In the genomic region with DNA sequence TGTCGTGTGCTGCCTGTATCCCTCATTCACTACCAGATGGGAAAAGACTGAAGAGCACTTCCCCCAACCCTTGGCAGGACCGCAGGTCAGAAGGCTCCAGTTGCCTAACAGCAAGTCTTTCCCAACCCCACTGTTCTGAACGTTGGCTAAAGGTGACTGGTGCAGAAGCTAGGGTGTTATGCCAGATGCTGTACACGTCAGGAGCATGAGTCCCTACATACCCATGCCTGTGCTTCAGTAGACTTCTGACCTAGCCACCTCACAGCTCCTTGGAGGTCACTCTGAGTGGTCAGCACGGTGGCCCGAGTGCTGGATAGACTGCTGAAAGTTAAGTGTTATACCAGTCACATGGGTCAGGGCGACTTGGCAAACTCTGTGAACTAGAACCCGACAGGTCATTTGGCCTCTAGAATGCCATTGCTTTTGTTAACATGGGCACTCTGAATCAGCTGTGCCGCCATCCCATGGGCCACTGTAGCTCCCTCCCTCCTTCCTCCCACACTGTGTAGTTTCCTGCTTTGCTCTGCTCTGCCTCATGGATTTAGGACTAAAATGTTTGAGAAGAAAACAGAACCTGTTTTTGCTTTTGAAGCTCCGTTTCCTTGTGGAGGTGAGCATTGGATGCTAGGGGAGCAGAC, we compare ENCODE assay signal across 13 mouse cellular contexts. TPM values are rescaled to one million over a fixed set of nuclear protein-coding genes. Genes with fewer than 3 reads are reported as not detected.
A peak's percentile ranks its signal among the peaks of the same experiment; 100 is the strongest.
DNase-seq lines count a peak whose midpoint lies in the region; ATAC-seq and TF ChIP-seq lines count a peak whose summit lies in the region.
"Had no signal": no experiment of that assay in that cellular context is flagged by ENCODE, and none has a peak within 500 bp of the region (broad histone marks: within the 10 kb centered on the region; RNA-seq: fewer than 3 reads in every experiment).

No protein-coding gene starts in this region.

- TF ChIP-seq EP300 in liver, postnatal 0 days (IDR thresholded peaks at IDR 0.05; ENCODE audit: low read depth), result peak; percentile 55; the same call in 1 of the 2 replicates

- H3K4me2 ChIP-seq in liver, postnatal 0 days (ENCODE audit: low read depth, low read length), result no peak overlapping the region
- H3K4me2 ChIP-seq in hindbrain, embryonic 14.5 days (replicated peaks), result no peak overlapping the region
- H3K4me2 ChIP-seq: hindbrain, embryonic 12.5 days had no signal

- H3K27me3 ChIP-seq in liver, postnatal 0 days (ENCODE audit: insufficient read depth, low read length), result no peaks in the 10 kb centered on the region
- H3K27me3 ChIP-seq in hindbrain, embryonic 14.5 days (ENCODE audit: control insufficient read depth, insufficient read depth, low read length), result no peaks in the 10 kb centered on the region
- H3K27me3 ChIP-seq: hindbrain, embryonic 12.5 days had no signal

- H3K4me3 ChIP-seq in liver, postnatal 0 days (ENCODE audit: low read depth, low read length), result no peak overlapping the region
- no peak overlapping the region for H3K4me3 ChIP-seq in hindbrain, embryonic 14.5 days (replicated peaks; ENCODE audit: low read length)
- H3K4me3 ChIP-seq: erythroblast, embryonic 14.5 days; hindbrain, embryonic 12.5 days had no signal

- H3K36me3 ChIP-seq in liver, postnatal 0 days (replicated peaks; ENCODE audit: insufficient read depth, low read length), result no peaks in the 10 kb centered on the region; the same call in none of the 2 replicates
- H3K36me3 ChIP-seq in hindbrain, embryonic 14.5 days (replicated peaks; ENCODE audit: control insufficient read depth, insufficient read depth), result peaks cover 34% of the 10 kb centered on the region

- peak overlapping the region; percentile 76 for H3K27ac ChIP-seq in liver, postnatal 0 days (ENCODE audit: low read depth)
- H3K27ac ChIP-seq in hindbrain, embryonic 14.5 days, result no peak overlapping the region
- H3K27ac ChIP-seq: hindbrain, embryonic 12.5 days had no signal

- no peak for TF ChIP-seq CTCF in liver, postnatal 0 days (IDR thresholded peaks at IDR 0.05; ENCODE audit: low read depth)

- no peak overlapping the region for H3K9ac ChIP-seq in liver, postnatal 0 days (replicated peaks)
- H3K9ac ChIP-seq in hindbrain, embryonic 14.5 days, result no peak overlapping the region
- H3K9ac ChIP-seq: hindbrain, embryonic 12.5 days had no signal

- WGBS in liver, postnatal 0 days (ENCODE audit: insufficient replicate concordance), result 71% methylated on average over 10 of the region's 10 CpGs
- WGBS in hindbrain, embryonic 14.5 days, result 93% methylated on average over 10 of the region's 10 CpGs

- peak; percentile 27 for DNase-seq in kidney, adult 11 months
- no peak for DNase-seq in kidney, adult 18-20 months
- DNase-seq in adrenal gland, postnatal 36 days, result peak; percentile 40 to 52
- DNase-seq in liver, postnatal 0 days, result peak; percentile 77
- no peak for DNase-seq in layer of hippocampus, postnatal 36 days
- no peak for DNase-seq in kidney, postnatal 36 days
- DNase-seq in hindbrain, embryonic 14.5 days (ENCODE audit: low spot score), result no peak
- DNase-seq: cerebellum, adult 11-12 months; left cerebral cortex, postnatal 4 days had no signal

- no peaks in the 10 kb centered on the region for H3K9me3 ChIP-seq in liver, postnatal 0 days (ENCODE audit: low read length)
- no peaks in the 10 kb centered on the region for H3K9me3 ChIP-seq in hindbrain, embryonic 14.5 days (ENCODE audit: control insufficient read depth, low read length)
- H3K9me3 ChIP-seq: hindbrain, embryonic 12.5 days had no signal

- peaks cover 26% of the 10 kb centered on the region for H3K4me1 ChIP-seq in liver, postnatal 0 days (ENCODE audit: insufficient read depth)
- no peaks in the 10 kb centered on the region for H3K4me1 ChIP-seq in hindbrain, embryonic 14.5 days (replicated peaks; ENCODE audit: control insufficient read depth, insufficient read depth, low read length)
- H3K4me1 ChIP-seq: hindbrain, embryonic 12.5 days had no signal

- ATAC-seq in liver, postnatal 0 days, result peak; percentile 96
- ATAC-seq in megakaryocyte progenitor cell, adult 5-6 weeks (replicated peaks; ENCODE audit: poor library complexity), result peak; percentile 90
- no peak for ATAC-seq in hindbrain, embryonic 14.5 days (ENCODE audit: low FRiP score)
- ATAC-seq: intestine, postnatal 0 days had no signal

RNA-seq across cellular contexts. Expression of gene Ppp2r1b, which starts 9.9 kb away (rescaled TPM):
- 10 to 100 TPM; 35.4 to 35.7 TPM for total RNA-seq in adrenal gland, postnatal 36 days (2021)
- 18.8 and 29.0 TPM in 2 replicates for polyA plus RNA-seq in liver, postnatal 0 days (2015; fragmentation: Nextera tagmentation; extraction: Ambion mirVana)
- 39.5 and 40.0 TPM in 2 replicates for total RNA-seq in megakaryocyte progenitor cell, adult 5-6 weeks (2015)
- 47.9 and 55.2 TPM in 2 replicates for total RNA-seq in megakaryocyte progenitor cell, adult 5-6 weeks (2017)
- total RNA-seq in layer of hippocampus, postnatal 36 days (2021), result 10 to 100 TPM; 17.4 to 18.5 TPM
- polyA plus RNA-seq in hindbrain, embryonic 14.5 days (2014; fragmentation: Nextera tagmentation; extraction: Ambion mirVana), result 49.0 and 55.3 TPM in 2 replicates

RNA-seq across cellular contexts. Expression of gene 1110032A03Rik, which starts 59.9 kb away (rescaled TPM):
- 10 to 100 TPM; 34.9 to 44.5 TPM for total RNA-seq in adrenal gland, postnatal 36 days (2021)
- 34.6 and 36.2 TPM in 2 replicates for polyA plus RNA-seq in liver, postnatal 0 days (2015; fragmentation: Nextera tagmentation; extraction: Ambion mirVana)
- 19.5 and 19.7 TPM in 2 replicates for total RNA-seq in megakaryocyte progenitor cell, adult 5-6 weeks (2015)
- 13.3 and 16.4 TPM in 2 replicates for total RNA-seq in megakaryocyte progenitor cell, adult 5-6 weeks (2017)
- 10 to 100 TPM; 24.3 to 29.0 TPM for total RNA-seq in layer of hippocampus, postnatal 36 days (2021)
- 55.0 and 62.7 TPM in 2 replicates for polyA plus RNA-seq in hindbrain, embryonic 14.5 days (2014; fragmentation: Nextera tagmentation; extraction: Ambion mirVana)

Comparison
In these comparisons a context has a peak if more than half of its experiments do, and no peak if none do; other contexts are left out.
1. DNase-seq: peak in kidney, adult 11 months (single experiment), adrenal gland, postnatal 36 days (2 of 2) and liver, postnatal 0 days (single experiment); none in kidney, adult 18-20 months (single experiment), layer of hippocampus, postnatal 36 days (0 of 2), kidney, postnatal 36 days (0 of 2) and hindbrain, embryonic 14.5 days (single experiment).